Mouse (Mus musculus) megakaryocyte, adult 5-6 weeks (primary cell): Measurements from ENCODE around the gene Rcn1. TPM values are rescaled to one million over a fixed set of nuclear protein-coding genes. Genes with fewer than 3 reads are reported as not detected.

Source experiments
- ATAC-seq: 2 replicates; pipeline ENCODE4 v1.8.0; 2016; ENCODE audit warnings: mild to moderate bottlenecking, inconsistent platforms; ENCODE audit not compliant: poor library complexity, severe bottlenecking
- total RNA-seq, 2 experiments: library from RNA; stranded (forward) in 1 of 2; stranded (reverse) in 1 of 2; fragments of 153-499, 151-499 nt in 1 of 2; fragments of 221-1000, 200-1000 nt in 1 of 2; gene quantifications; 2 replicates each; pipeline versions ENCODE4 v1.2.3 to v1.2.4; 2015 to 2017

Rcn1 gene
- total RNA-seq, 2 experiments from 2014 or later = 3.1 to 10.4 TPM

DNA sequence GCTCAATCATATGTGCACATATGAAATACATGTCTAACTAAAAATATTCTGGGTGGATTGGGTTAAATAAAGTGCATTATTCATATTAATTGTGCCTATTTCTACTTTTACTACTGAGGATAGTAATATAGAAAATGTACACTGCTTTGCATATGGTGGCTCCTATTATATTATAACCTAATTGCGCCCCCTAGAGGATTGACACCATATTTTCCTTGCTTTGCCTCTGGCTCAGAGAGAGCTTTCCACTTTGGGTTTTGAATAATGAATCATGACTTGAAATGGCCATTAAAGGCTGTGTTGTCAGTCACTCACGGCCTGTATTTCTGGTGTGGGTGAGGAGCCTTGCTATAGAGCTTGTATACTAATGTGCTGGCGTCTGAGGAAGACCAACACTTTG lies 59.1 kb downstream of the Rcn1 start:
- no peak for ATAC-seq

DNA sequence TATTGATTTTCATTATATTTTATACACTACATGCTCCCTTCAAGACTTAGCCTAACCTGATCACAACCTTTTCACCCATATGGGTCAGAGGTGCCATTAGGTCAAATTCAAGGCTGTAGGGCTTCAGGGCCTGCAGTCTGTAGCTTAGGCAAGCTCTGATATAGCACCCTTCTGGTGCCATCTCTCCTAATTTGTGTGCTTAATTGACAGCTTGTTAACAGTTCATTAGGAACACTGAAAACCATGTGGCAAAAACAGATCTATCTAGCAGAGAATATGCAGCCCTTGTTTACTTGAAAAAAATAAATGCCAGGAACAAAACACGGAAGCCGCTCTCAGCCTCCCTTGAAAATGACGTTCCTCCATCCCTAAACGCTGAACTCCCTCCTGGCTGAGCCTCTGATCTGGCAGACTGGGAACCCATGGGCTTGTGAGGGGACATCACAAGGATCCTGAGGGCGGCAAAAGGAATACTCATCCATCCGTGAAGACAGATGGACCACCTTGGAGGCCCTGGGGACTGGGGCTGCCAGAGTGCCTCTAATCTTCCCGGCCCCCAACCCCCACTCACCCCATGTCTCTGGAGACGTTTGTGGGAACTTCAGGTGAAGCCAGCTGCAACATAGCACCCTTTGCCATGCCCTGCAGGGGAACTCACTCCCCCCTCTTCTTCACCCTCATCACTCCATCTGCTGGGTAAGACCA lies 61.8 kb downstream of the Rcn1 start:
- no peak for ATAC-seq

DNA sequence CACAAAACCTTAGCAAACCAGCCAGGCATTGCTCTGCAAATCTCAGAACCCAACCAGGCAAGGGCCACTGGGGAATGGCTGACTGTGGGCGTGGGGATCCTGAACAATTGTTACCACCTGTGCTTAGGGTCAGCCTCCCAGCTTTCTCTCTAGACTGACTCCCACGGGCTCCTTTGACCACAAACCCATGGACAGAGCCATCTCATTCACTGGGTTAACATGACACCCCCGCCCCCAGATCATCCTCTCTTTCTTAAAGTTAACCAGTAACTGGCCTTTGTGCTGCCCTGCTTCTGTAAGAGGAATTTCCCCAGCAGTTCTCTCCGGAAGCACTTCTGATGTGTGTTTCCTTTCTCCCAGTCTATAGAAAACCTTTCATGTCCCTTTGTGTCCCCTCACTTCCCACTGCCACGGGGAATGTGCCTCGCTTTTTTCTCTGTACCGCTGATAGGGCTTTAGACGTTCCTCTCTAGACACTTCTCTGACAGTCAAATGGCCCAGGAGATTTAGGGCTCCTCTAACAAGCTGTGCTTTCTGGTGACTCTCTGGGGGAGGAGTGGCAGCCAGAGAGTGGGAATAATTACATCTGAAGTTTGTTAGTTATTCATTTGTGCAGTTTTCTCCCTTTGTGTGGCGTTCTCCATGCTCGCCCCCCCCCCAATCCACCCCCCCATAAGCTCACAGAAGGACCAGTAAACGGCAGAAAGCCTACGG lies 62.6 kb downstream of the Rcn1 start:
- ATAC-seq = no peak

Other genes with a start within 250 kb of the Rcn1 start
- gene Them7, start 175.0 kb downstream of the Rcn1 start, total RNA-seq (2015) = 0.65 TPM in 1 of 2 replicates, not detected in the other
- gene Them7, start 175.0 kb downstream of the Rcn1 start, total RNA-seq (2017) = 0.81 TPM in 1 of 2 replicates, not detected in the other